Mouse (Mus musculus) MEL (cell line): ENCODE measurements around the gene Ints5.

ENCODE experiments used
- CTCF ChIP-seq, 3 experiments: IDR thresholded peaks in 2 of 3; conservative IDR thresholded peaks in 1 of 3; 2 replicates each; pipeline ENCODE4 v1.5.1; 2011 to 2012; ENCODE audit warnings: low read length in 3 of 3, low read depth in 2 of 3, mild to moderate bottlenecking in 2 of 3, improper control_type of control experiment in 1 of 3, inconsistent platforms in 1 of 3, mixed read lengths in 1 of 3, moderate library complexity in 1 of 3; ENCODE audit not compliant: control insufficient read depth in 1 of 3, insufficient read depth in 1 of 3, poor library complexity in 1 of 3, severe bottlenecking in 1 of 3
- EP300 ChIP-seq, 2 experiments: IDR thresholded peaks; 2 replicates each; pipeline ENCODE4 v1.6.1; 2011; ENCODE audit warnings: improper control_type of control experiment in 2 of 2, low read length in 2 of 2, low read depth in 1 of 2, mild to moderate bottlenecking in 1 of 2
- GATA1 ChIP-seq: IDR thresholded peaks from 2 replicates; pipeline ENCODE4 v1.6.1; 2011; ENCODE audit warnings: low read depth, low read length, improper control_type of control experiment
- HCFC1 ChIP-seq: IDR thresholded peaks from 2 replicates; pipeline ENCODE4 v1.6.1; 2012; ENCODE audit warnings: low read depth, mild to moderate bottlenecking, inconsistent platforms, low read length, improper control_type of control experiment, moderate library complexity
- KAT2A ChIP-seq: conservative IDR thresholded peaks from 2 replicates; pipeline ENCODE4 v1.6.1; 2012; ENCODE audit warnings: low read depth, low read length, improper control_type of control experiment, inconsistent platforms
- MAX ChIP-seq: IDR thresholded peaks from 2 replicates; pipeline ENCODE4 v1.6.1; 2011; ENCODE audit warnings: low read length, improper control_type of control experiment
- MXI1 ChIP-seq: IDR thresholded peaks from 2 replicates; pipeline ENCODE4 v1.6.1; 2011; ENCODE audit warnings: mild to moderate bottlenecking, low read depth, low read length, improper control_type of control experiment
- NRF1 ChIP-seq: IDR thresholded peaks from 2 replicates; pipeline ENCODE4 v1.6.1; 2014; ENCODE audit warnings: low read depth, mild to moderate bottlenecking, inconsistent platforms, low read length, improper control_type of control experiment, moderate library complexity; ENCODE audit not compliant: poor library complexity, insufficient read depth, severe bottlenecking
- POLR2A ChIP-seq, 2 experiments: IDR thresholded peaks; 2 replicates each; pipeline ENCODE4 v1.6.1; 2011 to 2012; ENCODE audit warnings: low read length in 2 of 2, mild to moderate bottlenecking in 2 of 2, control low read depth in 1 of 2, improper control_type of control experiment in 1 of 2, low read depth in 1 of 2, moderate library complexity in 1 of 2; ENCODE audit not compliant: control insufficient read depth in 1 of 2, insufficient read depth in 1 of 2, poor library complexity in 1 of 2
- RCOR1 ChIP-seq: IDR thresholded peaks from 2 replicates; pipeline ENCODE4 v1.6.1; 2012; ENCODE audit warnings: low read depth, mild to moderate bottlenecking, inconsistent platforms, low read length, improper control_type of control experiment
- TAL1 ChIP-seq: IDR thresholded peaks from 2 replicates; pipeline ENCODE4 v1.6.1; 2012; ENCODE audit warnings: mild to moderate bottlenecking, inconsistent platforms, low read length, moderate library complexity, mixed read lengths
- TBP ChIP-seq: IDR thresholded peaks from 2 replicates; pipeline ENCODE4 v1.8.0; 2011; ENCODE audit warnings: low read depth, low read length, improper control_type of control experiment
- TCF12 ChIP-seq: IDR thresholded peaks from 2 replicates; pipeline ENCODE4 v1.6.1; 2014; ENCODE audit warnings: low read depth, mild to moderate bottlenecking, inconsistent platforms, low read length, improper control_type of control experiment, moderate library complexity

- TF ChIP-seq NRF1 (no peak), RCOR1 (no peak), POLR2A (IDR thresholded peaks at IDR 0.05; ENCODE audit: control insufficient read depth in 1 of 2, insufficient read depth in 1 of 2, low read depth in 1 of 2, low read length in 2 of 2, poor library complexity in 1 of 2) (no peak), EP300 (IDR thresholded peaks at IDR 0.05; ENCODE audit: low read depth in 1 of 2, low read length in 2 of 2) (no peak), TBP (no peak), CTCF (IDR thresholded peaks at IDR 0.05 in 2 of 3, conservative IDR thresholded peaks at IDR 0.05 in 1 of 3; ENCODE audit: control insufficient read depth in 1 of 3, insufficient read depth in 1 of 3, low read depth in 2 of 3, low read length in 3 of 3, poor library complexity in 1 of 3, severe bottlenecking in 1 of 3) (no peak), TCF12 (no peak), KAT2A (no peak), MAX (no peak), MXI1 (no peak), GATA1 (no peak), HCFC1 (no peak), TAL1 (no peak)
These were observed 39.7 kb upstream of the Ints5 start for GRCm38 (mm10) chr19:8853117-8853516.
